Mouse (Mus musculus): ENCODE measurements at regions not wholly inside any gene's neighbourhood (a gene's known extent, or its start where the extent isn't known, plus 50 kb on each side); places are given as distances from the start of the nearest gene placed in this dataset.

DNA sequence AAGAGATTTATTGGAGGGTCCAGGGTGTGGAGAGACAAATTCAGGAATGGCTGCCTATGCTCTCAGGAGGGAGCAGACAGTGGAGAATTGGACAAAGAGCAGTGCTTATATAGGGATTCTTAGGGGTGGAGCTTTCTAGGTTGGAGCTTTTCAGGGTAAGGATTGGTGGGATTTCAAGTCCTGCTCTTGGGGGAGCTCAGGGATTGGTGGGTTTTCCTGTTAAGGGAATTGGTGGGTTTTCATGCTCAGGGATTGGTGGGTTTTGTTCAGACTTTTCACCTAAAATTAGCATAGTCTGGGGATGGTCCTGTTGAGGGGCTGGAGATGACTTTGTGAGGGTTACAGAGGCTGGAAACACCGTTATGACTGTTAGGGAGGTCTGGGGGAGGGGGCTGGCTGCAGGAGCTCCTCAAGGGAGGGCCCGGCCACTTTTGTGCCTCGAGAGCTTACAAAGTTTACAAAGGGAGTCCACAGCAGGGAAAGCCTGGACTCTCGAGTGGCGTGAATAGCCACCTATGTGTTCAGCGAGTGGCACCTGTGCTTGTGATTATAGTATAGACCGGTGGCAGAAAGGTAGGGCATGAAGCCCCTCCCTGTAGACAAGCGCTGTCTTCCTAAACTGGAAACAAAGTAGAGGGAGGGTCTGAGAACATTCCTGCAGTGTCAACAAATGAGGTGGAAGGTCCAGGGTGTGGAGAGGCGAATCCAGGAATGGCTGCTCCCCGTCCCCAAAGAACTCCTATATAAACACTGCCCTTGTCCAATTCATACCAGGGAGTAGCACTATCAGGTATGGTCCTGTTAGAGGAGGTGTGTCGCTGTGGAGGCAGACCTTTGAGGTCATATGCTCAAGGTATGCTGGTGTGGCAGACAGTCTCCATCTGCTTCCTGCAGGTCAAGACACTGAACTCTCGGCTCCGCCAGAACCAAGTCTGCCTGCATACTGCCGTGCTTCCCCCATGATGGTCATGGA lies 278.1 kb upstream of the Zfp64 start:
- DNase-seq, result no peak

DNA sequence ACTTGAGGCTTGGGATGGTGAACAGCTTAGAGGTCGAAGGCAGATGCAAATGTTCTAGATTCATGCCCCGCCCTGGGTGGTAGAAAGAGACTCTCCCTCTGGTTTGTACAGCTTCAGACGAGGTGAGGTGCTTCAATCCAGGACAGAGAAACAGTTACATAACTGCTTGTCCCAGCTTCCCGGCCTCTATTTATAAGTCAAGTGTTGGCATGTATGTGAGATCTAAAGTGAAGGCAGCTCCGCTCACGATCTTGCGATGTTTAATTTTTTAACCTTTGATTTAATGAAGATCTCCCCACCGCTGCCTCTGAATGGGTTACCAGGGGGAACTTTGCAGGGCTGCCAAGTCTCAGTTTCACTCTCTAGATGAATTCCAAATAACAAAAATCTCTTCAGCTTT lies 266.9 kb upstream of the Zfp64 start:
- no peak for DNase-seq

DNA sequence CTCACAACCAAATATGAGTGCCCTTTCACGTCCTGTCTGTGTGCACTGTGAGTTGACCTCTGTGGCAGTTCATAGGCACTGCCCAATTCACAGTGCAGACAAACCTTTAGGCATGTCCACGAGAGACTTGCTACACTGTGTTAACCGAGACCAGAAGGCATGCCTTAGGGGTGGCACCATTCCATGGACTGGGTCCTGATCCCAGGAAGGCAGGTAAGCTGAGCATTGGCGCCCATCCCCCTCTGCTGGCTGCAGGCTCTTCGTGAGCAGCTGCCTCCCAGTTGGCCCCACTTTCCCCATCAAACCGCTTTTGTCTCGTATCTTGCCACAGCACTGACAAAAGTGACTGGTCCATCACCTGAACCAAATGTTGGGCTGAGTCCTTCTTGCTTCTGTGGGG lies 265.8 kb upstream of the Zfp64 start:
- DNase-seq, result no peak

DNA sequence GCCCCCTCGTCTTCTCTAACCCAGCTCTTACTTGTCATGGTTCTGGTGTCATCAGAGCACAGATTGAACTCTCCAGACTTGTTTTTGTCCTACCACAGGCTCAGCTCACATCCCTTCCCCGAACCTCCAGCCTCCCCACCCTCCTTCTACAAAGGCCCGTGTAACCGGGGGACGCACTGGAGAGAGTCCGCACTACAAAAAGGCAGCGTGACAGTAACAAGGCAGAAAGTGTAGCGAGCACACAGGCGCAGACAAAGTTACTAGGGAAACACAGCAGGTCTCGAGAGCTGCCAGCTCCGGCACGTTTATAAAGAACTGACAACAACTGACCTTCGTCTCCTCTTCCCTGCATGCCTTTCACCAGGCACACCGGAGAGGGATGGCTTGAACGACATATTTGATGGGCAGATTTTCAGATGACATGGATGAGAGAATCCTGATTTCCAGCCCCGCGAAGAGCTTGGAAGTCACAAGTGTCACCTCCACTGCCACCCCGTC lies 260.2 kb upstream of the Zfp64 start:
- no peak for DNase-seq

DNA sequence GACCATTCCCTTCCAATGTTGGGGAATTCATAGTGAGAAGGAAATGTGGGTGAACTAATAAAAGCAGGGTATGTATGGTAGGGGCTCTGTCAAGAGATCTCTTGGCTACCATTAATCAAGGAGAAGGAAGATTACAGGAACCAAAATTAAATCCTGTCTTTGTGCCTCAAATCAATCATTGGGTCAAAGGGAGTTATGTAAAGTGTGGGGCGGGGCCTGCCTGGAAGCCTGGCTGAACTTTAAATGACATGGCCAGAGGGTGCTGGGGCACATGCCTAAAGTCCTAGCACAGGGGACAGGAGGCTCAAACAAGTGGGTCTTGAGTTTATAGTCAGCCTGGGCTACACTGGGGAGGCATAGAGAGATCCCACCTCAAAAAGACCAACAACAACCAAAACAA lies 259.0 kb upstream of the Zfp64 start:
- DNase-seq, result no peak

DNA sequence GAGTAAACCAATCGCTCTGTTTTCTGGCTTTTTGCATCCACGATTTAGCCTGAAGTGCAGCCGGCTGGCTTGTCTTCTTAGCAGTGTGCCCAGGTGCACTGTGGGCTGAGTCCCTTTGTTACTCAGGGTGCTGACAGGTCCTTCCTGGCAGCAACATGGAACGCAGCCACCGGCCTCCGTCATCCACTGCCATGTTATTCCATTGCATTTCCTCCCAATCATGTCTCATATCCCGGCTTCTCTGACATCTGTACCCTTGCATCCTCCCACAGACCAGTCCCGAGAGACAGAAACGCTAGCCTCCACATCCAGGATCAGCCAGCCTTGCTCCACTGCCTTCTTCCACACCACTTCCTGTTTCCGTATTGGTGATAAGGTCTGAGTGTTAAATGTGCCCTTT lies 257.9 kb upstream of the Zfp64 start:
- no peak for DNase-seq

DNA sequence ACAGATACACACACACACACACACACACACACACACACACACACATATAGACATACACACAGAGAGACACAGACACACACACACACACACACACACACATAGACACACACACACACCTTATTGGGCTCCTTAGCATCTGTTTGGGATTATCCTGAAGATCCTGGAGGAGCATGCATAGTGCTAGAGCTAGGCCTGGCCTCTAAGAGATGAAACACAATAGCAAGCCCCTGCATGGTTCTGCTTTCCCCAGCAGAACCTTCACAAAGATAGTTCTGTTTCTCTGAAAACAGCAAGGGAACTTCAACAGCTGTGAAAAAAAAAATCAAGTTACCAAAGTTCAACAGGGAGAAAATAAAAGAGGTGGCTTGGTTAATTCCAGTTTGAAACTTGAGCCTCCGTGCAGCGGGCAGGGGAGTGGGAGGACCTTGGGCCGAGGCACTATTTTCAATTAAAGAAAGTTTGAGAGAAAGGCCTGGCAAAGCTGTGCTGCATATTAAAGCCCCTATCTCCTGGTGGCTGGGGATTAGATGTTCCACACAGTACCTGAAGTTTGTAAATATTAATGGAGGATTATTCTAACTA lies 257.4 kb upstream of the Zfp64 start:
- DNase-seq, result no peak

DNA sequence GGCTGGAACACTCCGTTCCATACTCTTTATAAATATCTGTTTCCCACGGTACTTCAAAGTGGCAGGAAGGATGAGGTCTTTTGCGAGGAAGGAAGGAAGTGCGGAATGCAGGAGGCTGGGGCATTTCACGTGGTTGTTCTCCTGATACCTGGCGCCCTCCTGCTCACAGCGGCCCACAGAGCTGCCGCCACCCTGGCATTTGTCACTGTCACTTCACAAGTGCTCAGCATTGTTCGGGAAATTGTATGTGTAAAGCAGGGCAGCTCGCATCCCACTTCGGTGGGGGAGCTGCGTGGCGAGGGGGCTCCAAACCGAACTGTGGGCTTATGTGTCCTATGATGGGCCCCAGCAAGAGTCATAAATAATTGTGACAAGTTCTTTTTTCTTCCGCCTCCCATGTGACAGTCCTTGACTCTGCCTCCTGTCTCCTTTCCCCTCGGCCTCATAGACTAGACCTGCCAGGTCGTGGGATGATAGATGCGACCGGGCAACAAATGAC lies 248.9 kb upstream of the Zfp64 start:
- DNase-seq, result no peak

DNA sequence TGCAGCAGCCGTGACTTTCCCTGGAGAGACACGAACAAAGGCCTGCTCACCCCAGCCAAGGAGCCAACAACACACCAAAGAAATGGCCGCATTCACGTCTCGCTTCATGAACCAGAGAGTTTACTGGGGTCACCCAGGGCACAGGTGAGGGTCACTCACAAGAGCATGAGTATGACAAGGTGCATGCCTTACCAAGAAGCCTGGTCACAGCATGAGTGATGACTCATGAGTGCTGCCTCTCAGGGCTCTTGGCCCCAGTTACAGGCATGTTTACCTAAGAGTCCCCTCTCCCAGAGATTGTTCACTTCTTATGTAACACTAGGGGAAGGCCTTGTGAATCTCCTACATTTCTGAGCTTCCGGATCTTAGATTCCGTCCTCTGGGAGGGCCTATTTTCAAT lies 236.6 kb upstream of the Zfp64 start:
- no peak for DNase-seq

DNA sequence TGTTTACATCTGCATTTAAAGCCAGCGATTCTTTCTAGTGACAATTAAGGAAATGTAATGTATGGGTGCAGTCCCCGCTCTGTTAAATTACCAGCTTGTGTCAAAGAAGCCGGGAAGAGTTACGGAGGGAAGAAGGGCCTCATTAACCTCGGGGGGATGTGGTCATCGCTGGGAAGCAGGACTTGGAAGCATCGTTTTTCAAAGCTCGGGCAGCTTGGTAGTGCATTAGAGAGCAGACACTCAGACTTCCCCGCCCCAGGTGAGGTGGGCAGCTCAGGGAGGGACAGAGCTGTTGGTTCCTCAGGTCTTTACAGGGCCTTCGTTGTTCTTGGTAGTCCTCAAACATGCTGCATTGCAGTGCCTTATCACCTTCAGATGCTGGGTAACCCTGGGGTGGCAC lies 236.1 kb upstream of the Zfp64 start:
- DNase-seq, result no peak

DNA sequence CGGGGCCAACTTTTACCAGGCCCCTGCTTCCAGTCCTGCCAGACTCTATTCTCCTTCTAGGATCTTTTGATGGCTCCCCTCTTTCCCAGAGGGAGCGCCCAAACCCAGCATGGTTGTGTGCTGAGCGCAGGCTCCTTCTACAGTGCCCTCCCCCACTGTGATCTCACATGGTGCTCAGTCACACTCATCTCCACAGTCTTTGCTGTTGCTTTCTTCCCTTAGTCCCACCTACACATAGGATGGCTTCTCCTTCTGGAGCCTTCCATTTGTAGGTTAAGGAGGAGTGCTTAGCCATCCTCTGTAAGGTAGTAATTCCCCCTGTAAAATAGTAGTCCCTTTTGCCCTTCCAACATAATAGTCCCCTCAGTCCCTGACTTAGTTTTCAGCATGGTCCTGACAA lies 222.2 kb upstream of the Zfp64 start:
- no peak for DNase-seq

DNA sequence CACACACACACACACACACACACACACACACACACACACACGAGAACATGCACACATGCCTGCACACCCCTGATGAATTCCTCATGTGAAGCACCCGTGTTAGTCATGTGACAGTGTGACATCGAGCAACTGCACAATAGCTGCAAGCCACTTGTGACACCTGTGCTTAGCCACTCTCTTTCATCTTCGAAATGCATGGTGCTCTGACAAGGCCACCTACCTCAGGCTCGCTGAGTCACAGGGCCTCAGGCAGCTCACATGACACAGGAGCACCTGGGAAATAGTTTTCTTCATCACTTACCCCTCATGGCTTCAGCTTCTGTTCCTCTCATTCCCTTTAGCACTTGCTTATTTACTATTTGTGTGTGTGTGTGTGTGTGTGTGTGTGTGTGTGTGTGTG lies 213.4 kb upstream of the Zfp64 start:
- DNase-seq, result no peak

DNA sequence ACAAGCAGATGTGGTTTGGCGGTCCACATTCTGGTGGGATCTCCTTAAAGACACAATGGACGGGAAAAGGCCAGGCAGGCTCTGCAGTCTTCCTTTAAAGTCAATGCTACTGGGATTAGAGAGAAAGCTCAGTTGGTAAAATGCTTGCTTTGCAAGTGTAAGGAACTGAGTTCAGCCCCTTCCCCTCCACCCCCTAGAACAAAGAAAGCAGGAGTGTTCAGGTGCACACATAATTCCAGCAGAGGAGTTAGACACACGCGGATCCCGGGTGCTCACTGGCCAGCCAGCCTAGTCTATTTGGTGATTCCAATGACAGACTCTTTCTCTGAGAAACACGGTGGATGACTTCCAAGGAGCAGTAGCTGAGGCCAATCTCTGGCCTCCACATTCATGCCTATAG lies 213.0 kb upstream of the Zfp64 start:
- no peak for DNase-seq

DNA sequence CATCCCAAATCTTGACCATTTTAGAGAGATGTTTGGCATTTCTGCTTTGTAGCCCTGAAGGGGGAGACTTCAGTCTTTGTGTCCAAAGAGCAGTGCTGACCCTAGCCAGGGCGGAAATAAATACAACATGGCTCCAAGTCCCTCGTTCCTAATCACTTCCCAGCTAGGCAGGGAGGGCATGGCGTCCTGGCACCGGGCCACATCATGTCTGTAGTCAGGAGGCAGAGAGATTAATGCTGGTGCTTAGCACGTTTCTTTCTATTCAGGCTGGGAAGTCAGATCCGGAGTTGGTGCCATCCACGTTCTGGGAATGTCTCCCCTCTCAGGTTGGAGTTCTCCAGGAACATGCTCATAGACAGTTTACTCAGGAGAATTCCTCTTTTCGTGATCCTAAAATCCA lies 206.3 kb upstream of the Zfp64 start:
- DNase-seq, result no peak

DNA sequence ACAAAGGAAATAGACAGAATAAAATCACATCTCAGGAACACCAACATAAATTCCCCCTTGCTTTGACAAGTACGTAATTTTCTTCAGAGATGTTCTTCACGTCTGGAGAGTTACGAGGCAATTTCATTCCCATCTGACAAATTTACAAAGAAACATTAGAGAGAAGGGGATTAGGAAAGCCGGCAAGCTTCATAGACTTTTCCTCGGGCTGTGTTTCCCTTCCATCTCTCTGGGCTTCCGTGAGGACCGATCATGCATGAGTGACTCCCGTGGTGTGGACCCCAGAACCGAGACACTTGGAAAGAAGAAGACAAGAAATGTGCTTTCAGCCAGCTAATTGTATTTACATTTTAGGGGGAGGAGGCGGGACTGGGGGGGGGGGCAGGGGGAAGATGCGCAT lies 203.4 kb upstream of the Zfp64 start:
- no peak for DNase-seq

DNA sequence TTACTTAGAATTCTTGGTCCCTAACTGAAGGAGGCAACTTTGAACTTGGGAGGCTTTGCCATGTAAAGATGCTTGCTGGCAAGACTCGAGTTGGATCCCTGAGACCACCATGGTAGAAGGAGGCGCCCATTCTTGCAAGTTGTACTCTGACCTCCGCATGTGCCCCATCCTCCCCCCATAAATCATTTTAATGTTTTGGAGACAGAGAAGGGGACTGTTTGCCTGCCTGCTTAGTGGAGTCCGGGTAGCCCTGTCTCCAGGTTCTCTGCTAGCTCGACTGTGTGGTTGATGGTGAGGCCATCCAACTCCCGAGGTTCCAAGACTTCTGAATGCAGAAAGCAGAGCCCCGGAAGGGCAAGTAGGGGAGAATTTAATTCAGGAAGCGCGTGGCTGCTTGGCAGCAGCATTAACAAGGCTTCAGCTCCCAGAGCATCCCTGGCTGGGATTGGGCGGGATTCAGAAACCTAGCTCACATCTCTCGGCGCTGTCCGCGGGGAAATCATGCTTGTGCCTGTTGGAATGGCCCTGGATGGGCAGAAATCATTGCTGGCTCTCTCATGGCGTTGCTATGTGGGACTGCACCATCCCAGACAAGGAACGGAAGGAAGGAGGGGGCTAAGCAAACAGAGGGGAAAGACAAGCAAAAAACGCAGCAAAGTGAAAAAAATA lies 202.8 kb upstream of the Zfp64 start:
- DNase-seq, result no peak

DNA sequence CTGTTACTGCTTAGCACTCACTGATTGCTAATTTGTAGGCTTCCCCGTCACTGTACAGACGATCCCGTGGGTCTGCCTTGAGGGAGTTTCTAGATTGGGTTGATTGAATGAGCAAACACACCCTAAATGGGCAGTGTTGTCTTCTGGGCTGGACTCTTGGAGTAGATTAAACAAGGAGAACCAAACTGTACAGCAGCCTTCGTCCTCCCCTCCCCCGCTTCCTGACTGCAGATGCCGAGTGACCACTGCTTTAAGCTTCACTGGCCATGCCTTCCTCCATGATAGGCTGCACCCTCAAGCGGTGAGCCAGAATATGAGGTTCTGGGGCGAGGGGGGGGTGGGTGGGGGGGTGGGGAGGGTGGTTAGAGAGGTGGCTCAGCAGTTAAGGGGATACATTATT lies 201.5 kb upstream of the Zfp64 start:
- DNase-seq, result no peak

DNA sequence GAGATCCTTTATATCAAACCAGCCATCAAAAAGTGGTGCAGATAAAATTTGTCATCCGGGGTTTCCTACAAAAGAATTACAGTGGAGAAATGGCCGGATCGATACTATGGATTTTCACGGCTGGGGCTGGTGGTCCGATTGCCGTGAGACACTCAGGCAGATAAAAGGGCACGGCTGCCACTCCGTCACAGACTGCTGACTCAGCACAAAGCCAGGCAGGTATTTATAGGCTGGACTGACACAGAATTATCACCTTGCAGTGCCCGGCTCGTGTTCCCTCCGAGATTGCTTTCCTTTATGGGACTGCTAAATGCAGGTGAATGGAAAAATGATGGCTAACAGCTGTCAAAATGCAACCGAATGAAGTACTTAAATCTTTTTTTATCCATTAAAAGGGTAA lies 199.5 kb upstream of the Zfp64 start:
- no peak for DNase-seq

DNA sequence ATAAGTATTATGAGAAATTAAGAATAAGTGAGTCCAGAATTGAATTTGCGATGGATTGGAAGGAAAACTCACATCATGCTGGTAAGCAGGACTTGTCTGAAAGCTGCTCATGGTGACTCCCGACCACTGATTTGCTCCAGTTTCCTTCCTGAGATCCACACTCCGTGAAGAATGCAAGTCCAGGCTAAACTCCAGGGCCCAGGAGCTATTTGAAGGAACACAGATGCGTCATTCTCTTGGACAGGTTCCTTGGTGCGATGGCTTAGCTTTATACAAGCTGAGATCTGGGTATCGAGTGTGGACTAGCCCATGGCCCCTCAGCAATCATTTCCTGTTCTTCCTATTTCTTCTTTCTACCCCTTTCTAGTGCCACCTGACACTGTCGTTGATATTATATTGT lies 192.3 kb upstream of the Zfp64 start:
- no peak for DNase-seq

DNA sequence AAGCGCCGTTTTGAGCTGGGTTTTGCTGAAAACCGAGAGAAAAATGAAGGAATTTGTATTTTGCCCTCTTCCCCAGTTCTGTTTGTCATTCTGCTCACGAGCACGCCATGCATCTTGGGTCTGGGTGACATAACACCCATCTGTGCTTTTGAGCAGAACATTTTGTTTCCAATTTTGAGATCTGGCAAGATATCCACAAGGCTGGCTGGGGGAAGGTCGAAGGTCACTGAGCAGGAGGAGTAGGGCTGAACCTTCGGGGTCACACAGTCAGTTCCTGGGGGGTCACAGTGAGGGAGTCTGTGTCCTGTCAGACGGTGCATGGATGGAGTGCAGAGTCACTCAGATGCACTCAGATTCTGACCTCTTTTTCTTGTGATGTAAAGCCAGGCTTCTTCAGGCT lies 186.8 kb upstream of the Zfp64 start:
- DNase-seq, result no peak

DNA sequence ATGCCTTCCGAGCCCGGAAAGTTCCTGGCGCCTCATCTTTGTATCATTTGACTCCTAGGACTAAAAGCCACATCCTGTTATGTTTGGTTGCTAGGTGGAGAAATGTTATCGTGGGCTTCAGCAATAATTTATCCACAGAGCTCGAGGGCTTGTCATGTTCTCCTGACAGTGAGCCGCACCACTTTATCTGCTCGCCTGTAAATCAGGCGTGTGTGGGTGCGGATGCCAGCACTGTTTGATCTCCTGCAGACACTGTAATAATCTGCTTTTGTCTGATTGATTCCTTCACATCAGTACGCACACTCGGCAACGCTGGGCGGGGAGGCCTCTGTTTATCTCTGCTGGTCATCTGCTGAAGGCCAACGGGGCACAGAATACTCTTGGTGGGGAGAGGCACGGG lies 178.5 kb upstream of the Zfp64 start:
- DNase-seq, result no peak

DNA sequence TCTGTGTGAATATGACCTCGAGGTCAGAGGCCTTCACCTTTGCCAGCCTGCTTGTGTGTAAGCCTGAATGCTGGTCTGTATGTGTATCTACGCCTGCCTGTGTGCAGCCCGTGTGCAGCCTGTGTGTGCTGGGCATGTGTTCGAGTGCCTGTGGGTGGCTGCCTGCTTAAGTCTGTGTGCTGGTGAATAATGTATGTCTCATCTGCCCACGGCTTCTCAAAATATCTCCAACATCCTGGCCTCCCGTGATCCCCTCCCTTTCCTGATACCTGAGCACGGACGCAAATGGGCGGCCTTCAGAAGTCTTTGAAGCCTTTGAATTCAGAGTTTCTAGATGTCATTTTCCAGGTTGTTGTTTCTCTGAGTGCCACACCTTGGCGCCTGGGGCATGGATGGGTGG lies 170.1 kb upstream of the Zfp64 start:
- DNase-seq, result no peak

DNA sequence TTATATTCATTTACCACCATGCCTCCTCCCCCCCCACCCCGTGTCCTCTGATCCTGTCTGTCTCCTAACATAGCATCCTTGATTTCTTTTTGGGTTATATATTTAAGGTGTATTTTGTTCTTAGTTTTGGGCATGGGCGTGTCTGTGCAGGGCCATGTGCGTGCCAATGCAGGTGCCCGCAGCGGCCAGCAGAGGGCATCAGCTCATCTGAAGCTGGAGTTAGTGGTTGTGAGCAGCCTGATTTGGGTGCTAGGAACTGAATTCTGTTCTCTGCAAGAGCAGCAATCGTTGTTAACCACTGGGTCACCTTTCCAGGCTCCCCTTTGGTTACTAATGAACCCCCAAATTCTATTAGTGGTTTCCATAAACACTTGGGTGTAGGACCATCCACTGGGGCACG lies 167.5 kb upstream of the Zfp64 start:
- DNase-seq, result no peak

DNA sequence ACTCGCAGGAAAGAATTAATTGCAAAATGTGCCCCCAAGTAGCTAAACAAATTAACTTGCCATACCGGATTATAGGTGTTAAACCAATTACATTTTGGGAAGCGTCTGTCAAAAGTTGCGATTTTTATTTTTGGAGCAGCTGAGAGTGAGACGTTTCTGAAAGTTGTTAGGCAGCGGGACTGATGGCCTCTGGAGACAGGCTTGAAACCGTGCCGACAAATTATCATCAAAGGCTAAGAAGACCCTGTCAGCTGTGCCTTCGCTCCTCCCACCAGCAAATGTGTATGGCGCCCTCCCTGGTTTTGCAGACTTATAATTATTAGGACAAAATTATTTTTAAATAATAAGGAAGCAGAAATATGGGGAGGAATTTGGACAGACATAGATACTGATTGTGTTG lies 161.5 kb upstream of the Zfp64 start:
- no peak for DNase-seq

Measured in cerebellum, adult 9-10 months (tissue).